Mouse (Mus musculus): ENCODE data around the gene Olfr1532-ps1.
"Not testable (repeated sequence)": the region's sequence is repeated elsewhere in the genome, so short reads cannot be mapped to it uniquely, and the experiment has no call there.

Gene Olfr1532-ps1

DNA sequence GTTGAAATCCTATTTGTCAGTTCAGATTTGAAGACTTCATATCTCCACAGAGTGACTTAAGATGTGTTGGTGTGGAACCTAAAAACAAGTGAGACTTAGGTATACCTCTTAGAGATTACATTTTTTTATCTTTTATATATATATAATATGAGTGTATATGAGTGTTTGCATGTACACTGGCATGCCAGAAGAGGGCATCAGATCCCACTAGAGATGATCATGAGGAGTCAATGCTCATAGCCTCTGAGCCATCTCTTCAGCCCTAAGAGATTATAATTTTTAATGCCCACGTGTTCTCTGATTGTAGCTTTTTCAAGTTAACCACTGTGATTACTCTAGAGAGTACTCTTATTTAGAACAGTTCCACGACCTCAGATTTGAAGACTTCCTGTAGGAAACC lies at the start of gene Olfr1532-ps1:
Gene Olfr1532-ps1 (plus strand): TSS at position 326 of the 400 bp plus-strand sequence.
- no peak for DNase-seq (ENCODE audit: low read depth)

- no peak for DNase-seq (ENCODE audit: low read depth)
Measured at GRCm38 (mm10) chr7:106862885-106863284, 44.9 kb upstream of the Olfr1532-ps1 start, which contains the start of gene Olfr704. TSS of gene Olfr704 (plus strand) at chr7:106863185.

- DNase-seq (ENCODE audit: low read depth), result no peak
Measured at GRCm38 (mm10) chr7:106876791-106877190, 31.0 kb upstream of the Olfr1532-ps1 start, which contains the start of gene Olfr705. TSS of gene Olfr705 (minus strand) at chr7:106876891.

- DNase-seq (ENCODE audit: low read depth), result no peak
Measured at GRCm38 (mm10) chr7:106888062-106888461, 19.7 kb upstream of the Olfr1532-ps1 start, which contains the start of gene Olfr706. TSS of gene Olfr706 (minus strand) at chr7:106888162.

- not testable (repeated sequence) for DNase-seq (ENCODE audit: low read depth)
Measured at GRCm38 (mm10) chr7:106901141-106901540, 6.7 kb upstream of the Olfr1532-ps1 start, which contains the start of gene Olfr707. TSS of gene Olfr707 (minus strand) at chr7:106901241.

- not testable (repeated sequence) for DNase-seq (ENCODE audit: low read depth)
Measured at GRCm38 (mm10) chr7:106920961-106921360, 13.2 kb downstream of the Olfr1532-ps1 start.

DNA sequence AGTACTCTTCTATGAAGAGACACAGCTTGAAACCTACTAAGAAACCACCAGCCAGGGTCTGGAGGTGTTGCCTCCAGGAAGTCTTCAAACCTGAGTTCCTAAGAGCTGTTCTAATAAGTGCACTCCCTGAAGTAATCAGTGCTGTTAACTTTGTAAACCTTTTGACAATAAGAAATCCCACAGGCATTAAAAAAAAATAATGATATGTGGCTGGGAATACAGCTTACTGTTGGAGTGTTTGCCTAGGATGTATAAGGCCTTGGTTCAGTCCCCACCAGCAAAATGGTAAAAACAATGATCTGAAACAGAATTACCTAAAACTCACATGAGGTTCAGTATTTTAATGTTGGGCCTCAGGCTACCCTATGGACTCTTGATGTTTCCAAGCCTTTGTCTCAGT lies 24.3 kb downstream of the Olfr1532-ps1 start, which contains the start of gene Olfr709-ps1:
Gene Olfr709-ps1 (minus strand): TSS at position 101 of the 400 bp plus-strand sequence.
- DNase-seq (ENCODE audit: low read depth), result no peak

- no peak for DNase-seq (ENCODE audit: low read depth)
Measured at GRCm38 (mm10) chr7:106948212-106948611, 40.4 kb downstream of the Olfr1532-ps1 start, which contains the start of gene Olfr710. TSS of gene Olfr710 (minus strand) at chr7:106948312.

DNA sequence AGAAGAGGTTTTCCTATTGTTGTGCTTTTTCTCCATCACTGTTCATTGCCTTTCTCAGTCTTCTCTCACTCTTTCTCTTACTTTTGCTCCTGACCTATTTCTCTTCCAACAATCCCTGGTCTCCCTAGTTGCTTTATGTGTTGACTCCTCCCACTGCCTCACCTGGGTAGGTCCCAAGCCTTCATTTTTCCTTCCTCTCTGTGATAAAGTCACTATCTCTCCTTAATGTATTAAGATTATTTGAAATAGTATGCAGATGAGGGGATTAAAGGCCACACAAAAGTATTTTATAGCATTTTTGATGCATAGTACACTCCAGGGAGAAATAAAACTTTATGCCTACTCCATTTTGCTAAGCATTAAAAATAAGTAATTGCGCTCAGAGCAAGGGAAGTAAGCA lies 56.0 kb downstream of the Olfr1532-ps1 start, which contains the start of gene Olfr6:
Gene Olfr6 (minus strand): TSS at position 101 of the 400 bp plus-strand sequence.
- no peak for DNase-seq (ENCODE audit: low read depth)
